8 mouse cellular contexts compared by ENCODE assay signal in the genomic region with DNA sequence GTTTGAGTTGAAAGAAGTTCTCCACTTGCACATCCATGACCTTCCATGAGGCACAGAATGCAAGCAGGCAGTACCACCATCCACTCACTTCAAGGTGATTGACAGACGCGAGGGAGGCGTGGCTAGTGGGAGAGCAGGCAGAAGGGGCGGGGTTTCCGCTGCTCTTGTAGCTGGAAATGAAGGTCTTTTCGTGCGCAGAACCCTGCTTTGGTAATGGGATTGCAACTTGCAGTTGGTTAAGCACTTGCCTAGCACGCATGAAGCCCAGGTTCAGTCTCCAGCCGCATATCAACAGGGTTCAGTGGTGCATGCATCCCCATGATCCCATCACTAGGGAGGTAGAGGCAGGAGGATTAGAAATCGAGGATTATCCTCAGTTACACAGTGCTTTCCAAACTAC. TPM values are rescaled to one million over a fixed set of nuclear protein-coding genes. Genes with fewer than 3 reads are reported as not detected.
A peak's percentile ranks its signal among the peaks of the same experiment; 100 is the strongest.
DNase-seq lines count a peak whose midpoint lies in the region; ATAC-seq and TF ChIP-seq lines count a peak whose summit lies in the region.

No protein-coding gene starts in this region.

- intact Hi-C loops in heart, postnatal 25 days (cut with DNase I): no loop called here

- no peak for TF ChIP-seq CTCF in stomach, postnatal 0 days (IDR thresholded peaks at IDR 0.05; ENCODE audit: low read depth)

- peak; percentile 89 for DNase-seq in heart, adult 11 months
- DNase-seq in heart, postnatal 25 days (ENCODE audit: low spot score): no peak
- DNase-seq in c-Kit-positive CD71-positive TER-119-positive erythroid progenitor cells, embryonic 14.5 days (ENCODE audit: low spot score): peak; percentile 55
- peak; percentile 68 for DNase-seq in kidney, postnatal 10 days
- DNase-seq in stomach, postnatal 0 days (ENCODE audit: low spot score): peak; percentile 30
- no peak for DNase-seq in gastrocnemius, adult 8-10 months (ENCODE audit: low spot score in 2 of 2)

- H3K4me3 ChIP-seq in heart, embryonic 16.5 days (ENCODE audit: low read length): peak overlapping the region; percentile 41
- no peak overlapping the region for H3K4me3 ChIP-seq in stomach, postnatal 0 days (ENCODE audit: low read depth, low read length)

- H3K27me3 ChIP-seq in heart, embryonic 16.5 days (ENCODE audit: control insufficient read depth, insufficient read depth, low read length): no peaks in the 10 kb centered on the region
- H3K27me3 ChIP-seq in stomach, postnatal 0 days (ENCODE audit: control insufficient read depth, insufficient read depth, low read length): no peaks in the 10 kb centered on the region

- ATAC-seq in heart, embryonic 16.5 days (replicated peaks; ENCODE audit: extremely low read depth, insufficient read depth, low FRiP score): no peak
- peak; percentile 96 for ATAC-seq in megakaryocyte-erythroid progenitor cell, adult 5-6 weeks (replicated peaks; ENCODE audit: low FRiP score, low TSS enrichment, poor library complexity, severe bottlenecking)
- no peak for ATAC-seq in stomach, postnatal 0 days (ENCODE audit: low FRiP score, low TSS enrichment)

- peak overlapping the region; percentile 64 for H3K4me2 ChIP-seq in heart, embryonic 16.5 days (ENCODE audit: low read depth, low read length)
- peak overlapping the region; percentile 6; the same call in 1 of the 2 replicates for H3K4me2 ChIP-seq in stomach, postnatal 0 days (replicated peaks; ENCODE audit: low read depth)

- no peak for TF ChIP-seq EP300 in stomach, postnatal 0 days (optimal IDR thresholded peaks at IDR 0.05)

- no peak overlapping the region for H3K27ac ChIP-seq in heart, embryonic 16.5 days (ENCODE audit: low read length)
- no peak overlapping the region for H3K27ac ChIP-seq in stomach, postnatal 0 days (replicated peaks)

- peaks cover 14% of the 10 kb centered on the region for H3K4me1 ChIP-seq in heart, embryonic 16.5 days (ENCODE audit: control insufficient read depth, insufficient read depth, low read length)
- no peaks in the 10 kb centered on the region for H3K4me1 ChIP-seq in stomach, postnatal 0 days (replicated peaks; ENCODE audit: control insufficient read depth, insufficient read depth)

- WGBS in heart, embryonic 16.5 days: 15% methylated on average over 10 of the region's 10 CpGs
- WGBS in stomach, postnatal 0 days: 19% methylated on average over 10 of the region's 10 CpGs

- H3K9ac ChIP-seq in heart, embryonic 16.5 days (ENCODE audit: low read length): peak overlapping the region; percentile 28; the same call in 1 of the 2 replicates
- H3K9ac ChIP-seq in stomach, postnatal 0 days (ENCODE audit: low read length): no peak overlapping the region

- H3K36me3 ChIP-seq in heart, embryonic 16.5 days (ENCODE audit: control insufficient read depth, insufficient read depth): no peaks in the 10 kb centered on the region
- H3K36me3 ChIP-seq in stomach, postnatal 0 days (ENCODE audit: control insufficient read depth, insufficient read depth, low read length): no peaks in the 10 kb centered on the region

- no peaks in the 10 kb centered on the region for H3K9me3 ChIP-seq in heart, embryonic 16.5 days (replicated peaks; ENCODE audit: control insufficient read depth, low read length)
- no peaks in the 10 kb centered on the region for H3K9me3 ChIP-seq in stomach, postnatal 0 days (ENCODE audit: control insufficient read depth, low read length)

RNA-seq across cellular contexts. Expression of gene Itga8, which starts 25.5 kb away (rescaled TPM):
- total RNA-seq in heart, postnatal 25 days (2021): 1 to 10 TPM; 7.4 to 7.7 TPM
- polyA plus RNA-seq in heart, embryonic 16.5 days (2015; fragmentation: Nextera tagmentation; extraction: Ambion mirVana): 8.9 and 12.4 TPM in 2 replicates
- total RNA-seq in megakaryocyte-erythroid progenitor cell, adult 5-6 weeks (2014; fragmentation: Nextera tagmentation): not detected in 2 replicates
- 0.76 TPM in 1 of 2 replicates, not detected in the other for total RNA-seq in megakaryocyte-erythroid progenitor cell, adult 5-6 weeks (2017)
- 7.5 and 7.7 TPM in 2 replicates for polyA plus RNA-seq in stomach, postnatal 0 days (2015; fragmentation: Nextera tagmentation; extraction: Ambion mirVana)
- 1 to 10 TPM in 3 of 4 experiments, under 1 TPM in 1; 0.63 to 2.1 (median 1.4) TPM for total RNA-seq in gastrocnemius, adult 8-10 months (2022)

Comparison
In these comparisons a context has a peak if more than half of its experiments do, and no peak if none do; other contexts are left out.
1. DNase-seq: peak in heart, adult 11 months (single experiment), c-Kit-positive CD71-positive TER-119-positive erythroid progenitor cells, embryonic 14.5 days (single experiment), kidney, postnatal 10 days (single experiment) and stomach, postnatal 0 days (single experiment); none in heart, postnatal 25 days (single experiment) and gastrocnemius, adult 8-10 months (0 of 2).